Mouse (Mus musculus) gastrocnemius, adult 18-20 months (tissue): ENCODE results near the gene Rpl29. TPM values are rescaled to one million over a fixed set of nuclear protein-coding genes. Genes with fewer than 3 reads are reported as not detected.
A peak's percentile ranks its signal among the peaks of the same experiment; 100 is the strongest.

ENCODE experiments used
- DNase-seq: peaks from one replicate; pipeline ENCODE4 v3.0.0; 2021; ENCODE audit warnings: low spot score
- total RNA-seq, 2 experiments: library from RNA; stranded (reverse); gene quantifications; 2 replicates each; pipeline ENCODE4 v1.2.3; 2021

Gene Rpl29
- total RNA-seq, 2 experiments from 2014 or later = 280 to 298 TPM

- no peak for DNase-seq
These were observed 12.4 kb upstream of the Rpl29 start for GRCm38 (mm10) chr9:106416826-106417225.

DNA sequence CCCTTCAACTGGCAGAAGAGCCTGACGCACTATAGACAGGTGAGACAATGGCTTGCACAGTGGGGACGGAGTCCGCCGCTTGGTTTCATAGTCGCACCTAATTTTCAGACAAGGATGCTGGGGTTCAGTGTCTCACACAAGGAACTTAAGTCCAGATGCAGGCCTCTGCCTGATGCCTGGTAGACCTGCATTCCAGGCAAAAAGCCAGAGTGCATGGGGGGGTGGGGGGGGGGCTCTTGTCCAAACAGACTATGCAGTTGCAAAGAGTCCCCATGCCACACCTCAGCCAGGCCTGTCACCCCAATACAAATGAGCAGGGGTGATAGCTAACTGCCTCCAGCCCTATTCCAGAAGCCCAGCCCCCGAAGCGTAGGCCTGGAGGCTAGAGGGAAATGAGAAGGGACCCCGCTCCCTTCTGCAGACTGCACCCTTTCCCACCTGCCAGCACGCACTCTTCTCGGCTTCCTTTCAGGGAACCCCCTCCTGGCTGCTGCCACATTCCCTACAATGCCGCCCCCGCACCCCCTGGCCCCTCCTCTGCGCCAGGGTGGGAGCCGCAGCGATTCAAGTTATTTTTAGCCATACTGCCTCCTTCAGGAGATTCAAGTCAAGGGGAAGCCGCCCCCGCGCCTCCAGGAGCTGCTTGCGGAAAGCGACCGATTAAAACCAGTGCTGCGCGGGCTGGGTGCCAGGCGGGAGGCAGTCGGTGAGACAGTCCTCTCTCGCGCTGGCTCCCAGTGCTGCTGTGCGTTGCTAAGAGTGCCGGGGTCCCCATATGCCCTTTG is 11.2 kb upstream of the Rpl29 start:
- peak; percentile 55 for DNase-seq

- no peak for DNase-seq
These were observed 8.6 kb upstream of the Rpl29 start for GRCm38 (mm10) chr9:106420608-106421007.

GRCm38 (mm10) chr9:106421033-106421864 is 8.0 kb upstream of the Rpl29 start:
- DNase-seq = no peak

DNA sequence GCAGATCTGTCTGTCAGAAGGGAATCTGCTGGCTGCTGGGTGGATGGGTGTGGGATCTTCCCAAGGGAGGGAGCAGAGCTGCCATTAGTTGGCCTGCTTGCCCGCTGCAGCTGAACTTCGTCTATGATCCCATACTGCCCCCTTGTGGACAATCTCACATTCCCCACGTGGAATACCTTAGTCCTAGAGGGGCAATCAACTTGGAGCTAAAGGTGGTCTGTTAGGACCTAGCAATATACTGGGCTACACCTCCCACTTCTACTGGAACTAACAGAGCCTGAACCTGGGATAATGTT is 7.4 kb upstream of the Rpl29 start:
- DNase-seq = peak; percentile 93

DNA sequence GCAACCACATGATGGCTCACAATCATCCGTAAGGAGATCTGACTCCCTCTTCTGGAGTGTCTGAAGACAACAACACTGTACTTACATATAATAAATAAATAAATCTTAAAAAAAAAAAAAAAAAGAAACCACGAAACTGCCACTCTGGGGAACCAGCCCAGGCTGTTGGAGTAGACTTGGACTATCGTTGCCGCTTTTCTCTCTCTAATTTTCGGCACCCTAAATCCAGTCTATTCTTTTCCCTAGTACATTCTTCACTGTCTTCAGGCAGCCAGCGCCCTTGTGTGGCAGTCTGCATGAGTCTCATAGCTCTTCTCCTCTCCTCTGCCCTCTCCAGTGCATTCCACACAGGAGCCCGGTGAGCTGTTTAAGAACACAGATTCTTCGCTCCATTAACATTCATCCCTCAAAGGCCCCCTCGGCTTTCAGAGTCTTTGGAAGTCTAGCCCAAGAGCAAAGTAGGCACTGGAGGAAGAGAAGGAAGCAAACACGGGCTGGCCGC is 484 bp upstream of the Rpl29 start:
- no peak for DNase-seq

GRCm38 (mm10) chr9:106430015-106430264 is 686 bp downstream of the Rpl29 start:
- DNase-seq = no peak

GRCm38 (mm10) chr9:106433389-106433788 is 4.1 kb downstream of the Rpl29 start:
- no peak for DNase-seq

- no peak for DNase-seq
These were observed 7.3 kb downstream of the Rpl29 start for GRCm38 (mm10) chr9:106436566-106436965.

DNA sequence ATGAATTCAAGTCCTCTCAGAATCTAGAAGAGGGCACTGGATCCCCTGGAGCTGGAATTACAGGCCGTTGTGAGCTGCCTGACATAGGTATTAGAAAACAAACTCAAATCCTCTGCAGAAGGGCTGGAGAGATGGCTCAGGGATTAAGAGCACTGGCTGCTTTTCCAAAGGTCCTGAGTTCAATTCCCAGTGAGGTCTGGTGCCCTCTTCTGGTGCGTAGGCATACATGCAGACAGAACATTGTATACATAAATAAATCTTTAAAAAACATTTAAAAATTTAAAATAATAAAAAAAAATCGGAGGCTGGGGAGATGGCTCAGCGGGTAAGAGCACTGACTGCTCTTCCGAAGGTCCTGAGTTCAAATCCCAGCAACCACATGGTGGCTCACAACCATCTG is 13.4 kb downstream of the Rpl29 start:
- DNase-seq = no peak

- DNase-seq = no peak
These were observed 15.6 kb downstream of the Rpl29 start for GRCm38 (mm10) chr9:106444836-106445235.

- DNase-seq = peak; percentile 95
These were observed 18.1 kb downstream of the Rpl29 start, which contains the start of the genes Abhd14b and Abhd14a for GRCm38 (mm10) chr9:106447348-106447747. TSS of gene Abhd14b (plus strand) at chr9:106447459. TSS of gene Abhd14a (minus strand) at chr9:106447678.

- no peak for DNase-seq
These were observed 18.7 kb downstream of the Rpl29 start for GRCm38 (mm10) chr9:106447951-106448350.

DNA sequence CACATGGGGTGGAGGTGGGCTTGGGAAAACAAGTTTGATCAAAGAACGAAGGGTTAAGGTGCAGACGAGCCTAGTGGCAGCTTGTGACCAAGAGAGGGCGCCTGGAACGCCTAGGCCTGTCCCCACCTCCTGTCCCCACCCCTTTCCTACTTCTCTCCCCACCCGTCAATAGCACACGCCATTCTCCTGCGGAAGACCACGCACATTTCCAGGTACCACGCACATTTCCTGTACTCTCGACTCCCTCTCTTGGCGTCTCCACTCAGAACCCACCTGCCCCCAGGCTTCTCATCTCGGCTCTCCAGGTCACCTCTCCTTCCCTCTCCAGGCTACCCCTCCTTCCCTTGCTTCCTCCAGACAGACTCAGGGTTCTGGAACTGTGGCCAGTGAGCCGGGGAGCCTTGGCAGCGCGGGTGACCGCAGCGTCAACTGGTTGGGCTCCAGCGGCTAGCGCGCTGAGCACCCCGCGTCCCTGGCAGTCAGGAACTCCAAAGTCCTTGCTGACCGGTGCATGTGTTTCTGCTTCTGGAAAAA is 19.3 kb downstream of the Rpl29 start:
- DNase-seq = peak; percentile 91

DNA sequence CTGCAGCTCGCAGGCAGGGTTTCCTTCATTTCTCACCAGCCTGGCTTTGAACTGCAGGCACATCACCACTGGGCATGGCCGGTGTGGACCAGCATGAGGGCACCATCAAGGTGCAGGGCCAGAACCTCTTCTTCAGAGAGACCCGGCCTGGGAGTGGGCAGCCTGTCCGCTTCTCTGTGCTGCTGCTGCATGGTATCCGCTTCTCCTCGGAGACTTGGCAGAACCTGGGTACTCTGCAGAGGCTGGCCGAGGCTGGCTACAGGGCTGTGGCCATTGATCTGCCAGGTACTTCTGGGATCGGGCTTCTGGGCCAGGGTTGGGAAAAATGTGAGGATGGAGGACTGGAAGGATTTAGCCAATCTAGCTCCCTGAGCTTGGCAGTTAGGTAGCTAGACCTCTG is 20.7 kb downstream of the Rpl29 start:
- no peak for DNase-seq

DNA sequence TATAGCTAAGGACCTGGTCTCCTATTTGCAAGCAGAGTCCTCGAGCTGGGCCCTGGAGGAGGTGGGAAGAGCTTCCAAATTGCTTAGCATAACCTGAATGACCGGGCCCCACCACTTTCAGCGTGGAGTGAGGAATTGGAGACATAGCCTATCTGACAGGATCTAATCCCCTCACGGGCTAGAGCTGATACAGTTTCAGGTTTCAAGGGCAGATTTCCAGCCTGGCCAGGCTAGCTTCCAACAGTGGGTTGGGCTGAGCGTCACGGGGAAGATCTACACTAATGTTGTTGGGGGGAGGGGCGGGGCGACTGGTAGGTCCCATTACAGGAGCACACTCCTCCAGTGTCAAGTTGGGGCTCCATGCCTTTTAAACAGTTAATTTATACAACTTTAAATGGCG is 21.4 kb downstream of the Rpl29 start:
- peak; percentile 77 for DNase-seq

DNA sequence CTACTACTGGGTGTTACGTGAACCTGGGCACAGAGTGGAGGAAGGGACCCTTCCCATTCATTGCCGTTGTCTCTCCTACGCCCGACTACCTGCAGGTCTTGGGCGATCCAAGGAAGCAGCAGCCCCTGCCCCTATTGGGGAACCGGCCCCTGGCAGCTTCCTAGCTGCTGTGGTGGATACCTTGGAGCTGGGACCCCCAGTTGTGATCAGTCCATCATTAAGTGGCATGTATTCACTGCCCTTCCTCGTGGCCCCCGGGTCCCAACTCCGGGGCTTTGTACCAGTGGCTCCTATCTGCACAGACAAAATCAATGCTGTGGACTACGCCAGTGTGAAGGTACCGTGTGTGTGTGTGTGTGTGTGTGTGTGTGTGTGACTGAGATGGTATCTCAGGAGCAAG is 22.0 kb downstream of the Rpl29 start:
- DNase-seq = no peak

- DNase-seq = no peak
These were observed 22.6 kb downstream of the Rpl29 start for GRCm38 (mm10) chr9:106451899-106452298.

DNA sequence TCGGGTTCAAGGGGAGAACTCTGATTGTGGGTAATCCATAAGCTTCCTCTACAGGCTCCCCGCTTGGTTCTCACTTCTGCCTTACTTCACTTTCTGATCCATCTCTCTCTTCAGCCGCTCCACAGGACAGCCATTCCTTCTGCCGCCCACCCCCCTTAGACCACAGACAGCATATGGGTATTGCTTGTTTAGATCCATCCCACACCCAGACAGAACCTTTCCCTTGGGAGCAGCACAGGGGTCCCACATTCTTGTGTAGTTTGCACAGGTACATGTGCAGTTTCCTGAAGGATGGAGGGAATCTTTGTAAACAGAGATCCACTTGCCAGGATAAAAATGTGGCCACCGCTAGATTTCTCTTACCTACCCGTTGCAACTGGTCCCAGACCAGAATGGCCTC is 23.1 kb downstream of the Rpl29 start:
- no peak for DNase-seq

- DNase-seq = no peak
These were observed 23.6 kb downstream of the Rpl29 start for GRCm38 (mm10) chr9:106452821-106453220.

DNA sequence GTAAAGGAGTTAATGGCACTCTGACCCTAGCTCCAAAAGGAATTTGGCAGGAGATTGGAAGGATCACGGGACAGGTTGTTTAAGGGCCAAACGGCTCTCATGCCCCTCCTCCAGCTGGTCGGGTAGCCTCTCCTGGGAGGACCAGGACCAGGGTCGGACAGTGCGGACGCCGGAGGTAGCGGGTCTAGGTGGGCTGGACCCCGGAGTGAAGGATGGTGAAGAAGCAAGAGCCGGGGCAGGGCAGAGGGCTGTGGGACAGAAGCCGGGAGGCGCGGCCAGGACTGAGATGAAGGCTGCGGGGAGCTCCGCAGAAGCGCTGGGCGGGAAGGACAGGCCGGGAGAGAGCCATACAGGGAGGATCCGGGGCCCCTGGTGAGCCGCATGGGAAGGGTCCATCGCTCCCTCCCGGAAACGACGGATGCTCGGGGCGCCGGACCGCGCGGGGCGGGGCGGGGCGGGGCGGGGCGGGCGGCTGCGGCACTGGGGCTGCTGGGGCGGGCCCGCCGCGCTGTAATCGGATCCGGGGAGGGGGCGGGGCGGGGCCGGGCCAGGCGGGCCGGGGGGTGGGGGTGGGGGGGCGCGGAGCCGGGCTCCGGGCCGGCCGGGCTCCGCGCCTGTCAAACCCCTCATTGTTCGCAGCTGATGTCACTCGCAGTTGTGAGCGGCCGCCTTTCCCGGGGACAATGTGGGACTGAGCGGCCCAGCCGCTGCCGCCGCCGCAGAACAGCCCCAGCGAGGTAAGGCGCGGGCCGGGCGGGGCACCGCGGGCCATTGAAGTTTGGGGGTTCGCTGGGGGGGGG is 24.2 kb downstream of the Rpl29 start, which contains the start of gene Pcbp4:
Gene Pcbp4 (plus strand): TSS at position 21 of the 800 bp plus-strand sequence.
- DNase-seq = no peak
